Mouse (Mus musculus): Measurements from ENCODE around the gene Nkx2-3.

The Nkx2-3 gene

DNA sequence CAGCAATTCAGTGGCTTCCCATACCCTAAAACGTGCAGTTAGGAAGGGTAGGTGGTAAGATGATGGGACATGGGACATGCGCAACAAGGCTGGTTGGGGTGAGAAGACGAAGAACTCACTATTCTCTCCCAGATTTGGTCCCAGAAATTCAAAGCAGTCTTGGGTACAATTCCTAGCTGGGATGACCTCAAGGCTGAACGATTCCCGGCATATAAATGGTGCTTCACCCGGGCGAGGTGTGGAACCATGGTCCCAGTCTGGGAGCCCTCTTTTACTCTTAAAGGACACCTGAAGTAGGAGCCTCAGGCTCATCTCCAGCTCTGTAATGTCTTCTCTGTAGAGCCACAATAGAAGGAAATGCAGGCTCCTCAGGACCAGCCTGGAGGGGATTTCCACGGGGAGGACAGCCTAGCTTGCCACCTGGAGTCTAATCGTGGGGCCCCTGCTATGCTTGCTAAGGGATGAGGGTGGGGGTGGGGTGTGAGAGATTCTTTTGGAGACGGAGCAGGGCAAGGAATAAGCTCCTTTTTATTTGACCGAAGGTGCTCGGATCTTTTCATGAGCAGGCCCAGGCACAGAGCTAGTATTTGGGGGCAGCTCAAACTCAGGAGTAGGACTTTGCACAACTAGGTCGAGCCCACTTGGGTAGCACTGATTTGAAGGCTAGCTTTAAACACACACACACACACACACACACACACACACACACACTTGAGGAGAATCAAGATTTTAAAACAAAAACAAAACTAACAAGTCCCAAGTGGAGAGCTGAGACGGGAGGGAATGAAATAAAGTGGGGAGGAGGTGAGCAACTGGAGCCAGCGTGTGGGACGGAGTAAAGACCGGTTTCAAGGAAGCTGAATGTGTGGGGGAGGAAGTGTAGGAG, 6.2 kb upstream of the Nkx2-3 start:
- peak; percentile 48 for DNase-seq (ENCODE audit: low spot score)

DNA sequence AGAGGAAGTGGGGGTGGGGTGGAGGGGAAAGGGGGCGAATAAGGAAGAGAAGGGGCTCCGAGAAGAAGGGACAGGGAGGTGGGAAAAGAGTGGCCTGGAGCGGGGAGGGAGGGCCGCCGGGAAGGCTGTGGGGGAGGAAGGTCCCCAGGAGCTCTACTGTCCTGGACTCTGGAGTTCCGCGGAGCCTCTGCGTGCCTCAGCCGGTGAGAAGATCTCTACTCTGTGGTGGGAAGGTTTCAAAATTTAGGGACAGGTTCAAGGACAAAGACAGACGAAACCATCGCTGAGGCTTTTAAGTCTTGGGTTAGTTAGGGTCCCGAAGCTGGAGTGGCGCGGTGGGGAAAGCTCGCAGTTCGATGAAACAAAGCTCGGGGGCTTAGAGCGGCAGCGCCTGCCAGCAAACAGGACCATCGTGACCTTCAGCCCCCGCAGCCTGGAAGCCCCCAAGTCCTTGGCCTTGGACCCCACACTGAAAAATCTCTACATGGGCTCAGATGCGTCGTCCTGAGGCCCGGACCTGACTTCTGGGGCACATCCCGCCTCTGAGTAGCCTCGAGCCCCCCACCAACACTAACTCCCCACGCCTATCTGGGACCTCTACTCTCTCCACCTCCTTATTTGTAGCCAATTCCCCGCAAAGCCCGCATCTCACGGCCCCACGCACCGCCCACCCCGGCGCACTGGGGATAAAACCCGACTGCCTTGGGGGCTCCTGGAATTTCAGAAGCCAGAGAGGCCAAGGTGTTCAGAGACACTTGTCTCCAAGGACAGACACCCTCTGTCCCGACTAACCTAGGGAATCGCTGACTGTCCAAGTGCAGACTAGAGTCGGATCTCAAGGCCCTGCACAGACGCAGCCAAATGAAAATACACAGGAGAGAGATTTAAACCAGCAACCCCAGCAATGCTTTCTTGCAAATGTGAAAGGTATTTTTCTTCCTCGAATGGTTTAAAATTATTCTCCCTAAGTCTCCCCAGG, 5.3 kb upstream of the Nkx2-3 start:
- DNase-seq (ENCODE audit: low spot score): peak; percentile 69

- peak; percentile 67 for DNase-seq (ENCODE audit: low spot score)
These were observed 4.1 kb upstream of the Nkx2-3 start for GRCm38 (mm10) chr19:43607842-43608680.

DNA sequence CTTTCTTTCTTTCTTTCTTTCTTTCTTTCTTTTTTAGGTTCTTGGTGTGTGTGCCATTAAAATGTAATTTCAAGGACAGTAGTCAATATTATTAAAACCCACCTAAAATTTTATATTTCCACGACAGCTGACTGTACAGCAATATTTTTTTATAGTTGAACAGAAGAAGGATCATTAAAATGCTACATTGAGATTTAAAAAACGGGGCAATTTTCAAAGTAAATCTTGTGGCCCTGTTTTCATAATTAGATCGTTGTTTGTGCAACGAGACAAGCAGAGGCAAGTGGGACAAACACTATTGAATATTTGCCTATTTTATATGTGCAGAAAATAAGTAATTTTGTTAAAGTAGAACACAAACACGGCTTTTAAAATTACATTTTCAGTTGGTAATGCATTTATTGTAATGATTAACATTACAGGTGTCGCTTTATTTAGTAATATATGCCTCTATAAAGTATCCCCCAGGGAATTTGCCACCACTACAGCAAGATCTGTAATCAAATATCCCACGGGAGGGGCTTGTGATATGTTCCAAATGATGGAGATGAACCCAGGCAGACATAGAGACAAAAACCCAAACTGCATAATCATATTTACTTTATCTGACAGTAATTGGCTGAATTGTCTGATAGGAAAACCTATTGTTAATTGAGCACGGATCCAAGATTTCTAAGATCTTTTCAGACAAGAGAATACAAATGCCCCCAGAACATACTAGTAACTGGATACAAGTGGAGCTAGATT, 3.2 kb upstream of the Nkx2-3 start:
- DNase-seq (ENCODE audit: low spot score): peak; percentile 46

DNA sequence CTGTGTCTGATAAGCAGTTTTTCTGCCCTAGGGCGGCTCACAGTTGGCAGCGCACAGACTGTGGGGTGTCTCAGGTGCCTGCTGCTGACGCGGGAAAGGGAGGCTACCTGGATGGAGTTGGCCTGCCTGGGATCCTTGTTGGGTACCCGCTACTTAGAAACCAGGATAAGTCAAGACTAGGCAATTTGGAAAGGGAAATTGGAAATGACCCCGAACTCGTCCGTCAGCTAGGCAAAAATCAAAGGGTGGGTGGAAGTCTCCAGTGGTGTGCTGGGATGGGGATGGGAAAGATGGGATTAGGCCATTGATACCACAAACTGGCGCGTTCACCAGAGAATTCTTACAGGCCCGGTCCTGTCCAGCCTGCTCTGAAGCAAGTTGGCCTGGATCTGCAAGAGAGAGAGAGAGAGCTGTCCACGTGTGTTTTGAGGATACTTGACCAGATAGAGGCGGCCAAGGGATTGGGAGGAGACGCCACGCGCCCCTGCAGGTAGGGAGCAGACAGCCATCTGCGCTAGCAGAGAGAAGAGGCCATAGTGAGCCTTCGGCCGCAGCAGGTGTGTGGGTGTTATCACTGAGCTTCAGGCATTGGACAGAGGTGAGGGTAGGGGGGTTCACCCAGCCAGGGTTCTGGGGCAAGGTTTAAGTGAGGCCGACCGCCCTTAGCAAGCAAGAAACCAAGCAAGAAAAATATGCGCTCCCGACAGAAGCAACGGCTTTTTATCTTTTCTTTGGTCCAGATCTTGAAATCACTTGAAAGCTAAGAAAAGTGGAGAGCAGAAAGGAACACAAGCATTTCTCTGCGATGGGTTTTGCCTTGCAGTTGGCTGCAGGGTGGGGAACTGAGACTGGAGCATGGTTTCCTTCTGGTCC, 2.4 kb upstream of the Nkx2-3 start:
- no peak for DNase-seq (ENCODE audit: low spot score)

DNA sequence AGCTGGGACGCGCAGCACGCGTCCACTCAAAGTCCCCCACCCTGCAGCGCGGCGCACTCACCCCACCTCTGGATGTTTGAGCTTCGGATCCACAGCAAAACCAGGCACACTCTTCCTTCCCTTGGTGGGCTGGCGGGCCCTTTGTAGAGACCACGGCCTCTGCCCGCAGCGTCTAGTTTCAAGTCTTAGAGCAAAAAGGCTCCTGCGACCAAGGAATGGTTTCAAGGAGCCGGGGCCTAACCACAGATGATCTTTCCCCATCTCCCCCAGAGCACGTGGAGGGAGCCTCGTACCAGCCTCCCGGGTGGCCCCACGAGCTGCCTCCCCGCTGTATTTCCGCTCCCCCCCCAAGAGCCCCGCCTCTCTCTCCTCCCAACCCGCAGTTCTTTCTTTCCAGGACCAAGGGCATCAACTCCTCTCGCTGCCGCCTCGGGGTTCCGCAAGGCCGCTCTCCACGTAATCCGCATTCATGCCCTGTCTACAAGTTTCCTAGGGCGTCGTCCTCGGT, 1.7 kb upstream of the Nkx2-3 start:
- no peak for DNase-seq (ENCODE audit: low spot score)

GRCm38 (mm10) chr19:43611110-43611509, 1.0 kb upstream of the Nkx2-3 start:
- DNase-seq (ENCODE audit: low spot score): no peak

- DNase-seq (ENCODE audit: low spot score): no peak
These were observed 564 bp upstream of the Nkx2-3 start for GRCm38 (mm10) chr19:43611561-43611960.

DNA sequence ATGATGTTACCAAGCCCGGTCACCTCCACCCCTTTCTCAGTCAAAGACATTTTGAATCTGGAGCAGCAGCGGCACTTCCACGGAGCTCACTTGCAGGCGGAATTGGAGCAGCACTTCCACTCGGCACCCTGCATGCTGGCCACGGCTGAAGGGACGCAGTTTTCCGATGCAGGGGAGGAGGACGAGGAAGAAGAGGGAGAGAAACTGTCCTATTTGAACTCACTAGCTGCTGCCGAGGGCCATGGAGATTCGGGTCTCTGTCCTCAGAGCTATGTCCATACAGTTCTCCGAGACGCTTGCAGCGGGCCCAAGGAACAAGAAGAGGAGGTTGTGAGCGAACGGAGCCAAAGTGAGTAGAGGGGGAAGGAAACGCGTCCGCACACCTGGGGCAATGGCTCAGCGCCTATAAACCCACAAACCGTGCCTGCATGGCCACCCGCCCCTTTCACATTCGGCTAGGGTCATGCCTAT, 411 bp downstream of the Nkx2-3 start:
- DNase-seq (ENCODE audit: low spot score): no peak

DNA sequence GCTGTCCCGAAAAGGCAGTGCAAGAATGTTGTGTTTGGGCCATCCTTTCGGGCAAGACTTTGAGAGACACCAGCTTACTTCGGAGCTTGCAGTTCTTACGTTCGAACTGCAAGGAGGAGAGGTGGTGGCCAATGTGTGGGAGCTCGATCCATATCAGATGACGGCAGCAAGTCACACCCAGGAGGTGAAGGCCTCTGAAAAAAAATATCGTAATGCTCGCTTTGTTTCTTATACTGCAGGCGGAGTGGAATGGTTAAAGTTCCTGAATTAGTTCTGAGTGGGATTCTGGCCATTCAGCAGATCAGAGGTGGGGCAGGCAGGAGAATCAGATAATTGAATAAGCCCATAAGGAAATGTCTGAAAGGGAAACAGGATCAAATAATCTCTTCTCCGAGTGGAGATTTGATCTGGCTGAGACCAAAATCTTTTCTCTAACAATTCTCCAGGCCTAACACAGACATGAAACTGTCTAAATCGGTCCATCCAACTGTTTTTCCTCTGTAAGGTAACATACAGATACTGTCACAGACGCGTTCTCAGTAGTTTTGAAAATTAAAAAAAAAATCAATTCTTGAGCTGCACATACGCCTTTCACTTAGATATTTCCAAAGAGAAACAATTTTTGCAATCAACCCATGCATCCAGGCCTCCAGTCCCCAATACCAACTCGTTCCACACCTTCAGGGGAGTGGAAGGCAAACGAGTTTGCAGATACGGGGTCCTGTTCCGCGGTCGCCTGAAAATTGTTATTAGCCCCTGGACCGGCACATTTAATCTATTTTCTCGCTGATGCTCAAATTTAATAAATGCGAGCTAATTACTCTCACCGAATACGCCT, 1.4 kb downstream of the Nkx2-3 start:
- no peak for DNase-seq (ENCODE audit: low spot score)

DNA sequence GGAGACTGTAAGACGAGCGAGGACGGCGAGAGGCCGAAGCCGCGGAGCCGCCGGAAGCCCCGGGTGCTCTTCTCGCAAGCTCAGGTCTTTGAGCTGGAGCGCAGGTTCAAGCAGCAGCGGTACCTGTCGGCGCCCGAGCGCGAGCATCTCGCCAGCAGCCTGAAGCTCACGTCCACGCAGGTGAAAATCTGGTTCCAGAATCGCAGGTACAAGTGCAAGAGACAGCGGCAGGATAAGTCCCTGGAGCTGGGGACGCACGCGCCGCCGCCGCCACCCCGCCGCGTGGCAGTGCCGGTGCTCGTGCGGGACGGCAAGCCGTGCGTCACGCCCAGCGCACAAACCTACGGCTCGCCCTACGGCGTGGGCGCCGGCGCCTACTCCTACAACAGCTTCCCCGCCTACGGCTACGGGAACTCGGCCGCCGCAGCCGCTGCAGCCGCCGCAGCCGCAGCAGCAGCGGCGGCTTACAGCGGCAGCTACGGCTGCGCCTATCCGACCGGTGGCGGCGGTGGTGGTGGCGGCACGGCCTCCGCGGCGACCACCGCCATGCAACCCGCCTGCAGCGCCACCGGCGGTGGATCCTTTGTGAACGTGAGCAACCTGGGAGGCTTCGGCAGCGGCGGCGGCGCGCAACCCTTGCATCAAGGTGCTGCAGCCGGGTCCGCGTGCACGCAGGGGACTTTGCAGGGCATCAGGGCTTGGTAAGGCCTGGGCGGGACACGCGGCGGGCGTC, 2.4 kb downstream of the Nkx2-3 start:
- DNase-seq (ENCODE audit: low spot score): peak; percentile 62

DNA sequence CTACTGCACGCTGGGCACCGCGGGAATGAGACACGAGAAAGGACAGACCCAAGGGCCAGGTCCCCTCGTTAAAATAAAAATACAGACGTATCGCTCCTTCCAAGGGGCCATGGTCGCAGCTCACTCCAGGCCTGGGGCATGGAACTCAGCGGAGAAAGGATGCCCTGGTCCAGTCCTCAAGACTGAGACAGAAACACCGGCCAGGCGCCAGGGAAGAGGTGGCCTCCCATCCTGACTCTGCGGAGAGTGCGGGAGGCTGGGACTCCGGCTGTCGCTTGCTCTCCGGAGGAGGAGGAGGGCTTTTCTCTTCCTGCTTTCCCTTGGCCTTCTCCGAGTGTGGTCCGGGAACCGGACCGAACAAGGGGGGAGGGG, 2.9 kb downstream of the Nkx2-3 start:
- DNase-seq (ENCODE audit: low spot score): peak; percentile 59

GRCm38 (mm10) chr19:43615571-43616414, 3.7 kb downstream of the Nkx2-3 start:
- DNase-seq (ENCODE audit: low spot score): no peak

GRCm38 (mm10) chr19:43616415-43616861, 4.3 kb downstream of the Nkx2-3 start:
- DNase-seq (ENCODE audit: low spot score): peak; percentile 80

GRCm38 (mm10) chr19:43616889-43617288, 4.8 kb downstream of the Nkx2-3 start:
- DNase-seq (ENCODE audit: low spot score): no peak

- no peak for DNase-seq (ENCODE audit: low spot score)
These were observed 5.7 kb downstream of the Nkx2-3 start for GRCm38 (mm10) chr19:43617761-43618349.
